Mouse (Mus musculus) liver, embryonic 11.5 days (tissue): ENCODE results near the gene Timm10. TPM values are rescaled to one million over a fixed set of nuclear protein-coding genes. Genes with fewer than 3 reads are reported as not detected.

Experiments used
- ATAC-seq: fragments of 200-750 bp; cut with Nextera tagmentation; replicated peaks from 2 replicates; pipeline ENCODE4 v1.8.0; 2017; ENCODE audit warnings: moderate number of reproducible peaks, mild to moderate bottlenecking, moderate TSS enrichment, moderate library complexity; ENCODE audit not compliant: low FRiP score
- DNase-seq: peaks from one replicate; pipeline ENCODE4 v3.0.0-alpha.2; 2017; ENCODE audit warnings: low spot score
- H3K27ac ChIP-seq: fragments of 300-500 bp; sonication (generic); 2 replicates; pipeline ENCODE4 v1.5.1; 2014; ENCODE audit warnings: mild to moderate bottlenecking, low read depth, low read length, control low read depth
- H3K27me3 ChIP-seq: fragments of 300-500 bp; sonication (generic); replicated peaks from 2 replicates; pipeline ENCODE4 v1.6.1; 2014; ENCODE audit warnings: low read length, mixed read lengths; ENCODE audit not compliant: control insufficient read depth, insufficient read depth
- H3K36me3 ChIP-seq: fragments of 300-500 bp; sonication (generic); 2 replicates; pipeline ENCODE4 v1.6.1; 2014; ENCODE audit warnings: mild to moderate bottlenecking, low read length, moderate library complexity, mixed read lengths; ENCODE audit not compliant: control insufficient read depth, insufficient read depth
- H3K4me1 ChIP-seq: fragments of 300-500 bp; sonication (generic); replicated peaks from 2 replicates; pipeline ENCODE4 v1.6.1; 2014; ENCODE audit warnings: low read length, mixed read lengths; ENCODE audit not compliant: control insufficient read depth, insufficient read depth
- H3K4me2 ChIP-seq: fragments of 300-500 bp; sonication (generic); 2 replicates; pipeline ENCODE4 v1.6.1; 2014; ENCODE audit warnings: mild to moderate bottlenecking, control low read depth, moderate library complexity
- H3K4me3 ChIP-seq: fragments of 300-500 bp; sonication (generic); 2 replicates; pipeline ENCODE4 v1.5.1; 2014; ENCODE audit warnings: low read depth, low read length, control low read depth
- H3K9ac ChIP-seq: fragments of 300-500 bp; sonication (generic); 2 replicates; pipeline ENCODE4 v1.6.1; 2014; ENCODE audit warnings: low read depth, low read length, control low read depth
- H3K9me3 ChIP-seq: fragments of 300-500 bp; sonication (generic); 2 replicates; pipeline ENCODE4 v1.6.1; 2016; ENCODE audit warnings: low read length, inconsistent platforms, mixed read lengths; ENCODE audit not compliant: control insufficient read depth
- WGBS: fragments of 180-500 bp; shearing (Covaris S2); extraction: QIAGEN DNeasy Blood & Tissue Kit; methylation state at CpG from one replicate; pipeline ENCODE4 v1.1.7; 2014; 5-methylcytosine and 5-hydroxymethylcytosine counted together
- polyA plus RNA-seq: library from polyadenylated mRNA; unstranded; fragments of >200 nt; fragmentation: Nextera tagmentation; extraction: Ambion mirVana; gene quantifications from 2 replicates; pipeline ENCODE4 v1.2.1, GENCODE M21; 2014

Gene Timm10
- polyA plus RNA-seq, 1 experiment from 2014 or later, result 84.3 TPM

DNA sequence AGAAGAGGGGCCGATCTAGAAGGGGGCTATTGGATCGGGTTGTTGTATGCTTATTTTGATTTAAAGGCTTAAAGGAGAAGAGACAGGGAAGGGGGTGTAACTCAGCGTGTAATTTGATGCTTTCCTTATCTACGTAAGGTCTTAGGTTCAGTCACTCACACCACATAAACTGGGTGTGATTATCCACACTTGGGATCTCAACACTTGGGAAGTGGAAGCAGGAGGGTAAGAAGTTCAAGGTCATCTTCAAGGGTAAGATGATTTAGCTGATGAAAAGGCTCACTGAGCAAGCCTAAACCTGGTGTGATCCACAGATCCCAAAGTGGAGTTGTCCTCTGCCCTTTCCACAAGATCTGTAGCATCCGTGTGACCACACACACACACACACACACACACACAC, 20.3 kb upstream of the Timm10 start:
- Histone ChIP-seq H3K9me3 (no peaks in the 10 kb centered on the region), H3K9ac (no peak overlapping the region), H3K27ac (no peak overlapping the region), H3K27me3 (no peaks in the 10 kb centered on the region), H3K36me3 (peaks cover 6% of the 10 kb centered on the region), H3K4me2 (no peak overlapping the region), H3K4me3 (no peak overlapping the region), H3K4me1 (peaks cover 10% of the 10 kb centered on the region)
- no peak for ATAC-seq
- no peak for DNase-seq
- WGBS, result 65% methylated on average over 5 of the region's 5 CpGs

DNA sequence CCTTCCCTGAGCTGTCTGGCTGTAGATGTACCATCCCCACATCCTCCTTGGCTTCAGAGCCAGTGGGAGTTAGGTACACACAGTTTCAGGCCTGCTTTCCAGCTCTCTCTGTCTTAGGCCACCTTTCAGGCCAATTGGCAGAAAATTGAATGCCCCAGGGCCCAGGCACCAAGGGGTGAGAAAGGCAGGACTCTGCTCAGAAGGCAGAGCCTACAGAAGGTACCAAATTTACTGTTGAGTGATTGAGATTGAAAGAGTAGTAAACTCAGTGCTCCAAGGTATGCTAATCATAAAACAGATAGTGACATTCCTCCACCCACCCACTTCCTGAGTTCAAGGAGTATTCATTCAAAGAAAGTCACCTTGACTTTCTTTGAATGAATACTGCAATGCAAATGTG, 17.5 kb upstream of the Timm10 start:
- Histone ChIP-seq H3K4me1 (peaks cover 22% of the 10 kb centered on the region), H3K27ac (no peak overlapping the region), H3K4me3 (no peak overlapping the region), H3K27me3 (no peaks in the 10 kb centered on the region), H3K9me3 (no peaks in the 10 kb centered on the region), H3K36me3 (peaks cover 6% of the 10 kb centered on the region), H3K4me2 (no peak overlapping the region), H3K9ac (no peak overlapping the region)
- ATAC-seq, result no peak
- no peak for DNase-seq

DNA sequence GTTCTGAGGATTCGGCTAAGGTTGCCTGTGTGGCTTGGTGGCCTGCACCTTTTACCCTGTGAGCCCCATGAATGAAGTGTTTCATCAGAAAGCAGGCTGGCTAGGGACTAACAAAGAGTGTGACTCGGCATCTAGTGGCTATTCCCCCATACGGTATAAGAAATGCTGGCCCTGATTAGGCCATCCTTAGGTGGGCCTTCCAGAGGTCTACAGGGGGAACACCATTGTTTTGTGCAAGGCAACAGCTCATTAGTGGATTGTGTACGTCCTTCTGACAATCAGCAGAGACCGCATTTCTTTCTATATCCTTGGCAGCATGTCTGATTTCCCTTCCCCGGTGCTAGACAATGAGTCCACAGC, 16.3 kb upstream of the Timm10 start:
- peaks cover 2% of the 10 kb centered on the region; the same call in 1 of the 2 replicates for H3K36me3 ChIP-seq
- DNase-seq, result no peak
- H3K9ac ChIP-seq, result no peak overlapping the region
- H3K27ac ChIP-seq, result no peak overlapping the region
- ATAC-seq, result no peak
- H3K4me1 ChIP-seq, result peaks cover 22% of the 10 kb centered on the region
- 78% methylated on average over 6 of the region's 6 CpGs for WGBS
- no peaks in the 10 kb centered on the region for H3K27me3 ChIP-seq
- H3K9me3 ChIP-seq, result no peaks in the 10 kb centered on the region
- H3K4me2 ChIP-seq, result peak overlapping the region; percentile 63
- no peak overlapping the region for H3K4me3 ChIP-seq

DNA sequence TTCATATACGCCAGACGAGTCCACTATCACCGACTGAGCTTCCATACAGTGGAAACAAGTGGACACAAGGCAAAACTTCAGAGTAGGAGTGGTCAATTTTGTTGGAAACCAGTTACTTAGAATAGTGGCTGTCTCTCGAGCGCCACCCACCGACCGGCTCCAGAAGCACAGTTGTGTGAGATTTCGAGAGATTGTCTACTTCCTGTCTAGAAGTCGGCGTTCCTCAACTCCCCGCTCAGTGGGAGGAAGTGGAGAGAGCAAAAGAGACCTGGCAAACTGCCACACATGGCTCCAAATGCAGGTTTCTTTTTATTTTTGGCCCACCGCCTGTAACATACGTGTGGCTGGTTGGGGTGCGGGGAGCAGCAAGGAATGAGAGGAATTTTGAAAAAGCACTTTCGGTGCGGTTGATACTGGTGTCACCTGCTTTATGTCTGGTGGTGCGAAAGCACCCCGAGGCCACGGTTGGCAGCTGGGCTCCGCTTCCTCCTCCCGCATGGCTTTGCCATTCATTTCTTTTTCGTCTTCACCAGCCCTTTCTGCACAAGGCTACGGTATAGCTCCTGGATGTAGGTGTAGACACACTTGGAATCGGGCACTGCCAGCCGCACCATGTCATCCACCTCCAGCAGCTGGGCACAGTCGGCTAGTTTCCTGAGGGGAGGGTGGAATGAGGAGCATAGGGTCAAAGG, 15.8 kb upstream of the Timm10 start:
- peak overlapping the region; percentile 67 for H3K27ac ChIP-seq
- no peaks in the 10 kb centered on the region for H3K9me3 ChIP-seq
- peak; percentile 83 for DNase-seq
- no peaks in the 10 kb centered on the region for H3K27me3 ChIP-seq
- H3K9ac ChIP-seq, result peak overlapping the region; percentile 30
- H3K36me3 ChIP-seq, result peaks cover 2% of the 10 kb centered on the region; the same call in 1 of the 2 replicates
- peak overlapping the region; percentile 63 for H3K4me2 ChIP-seq
- 30% methylated on average over 26 of the region's 26 CpGs for WGBS
- H3K4me3 ChIP-seq, result peak overlapping the region; percentile 25; the same call in 1 of the 2 replicates
- ATAC-seq, result peak; percentile 22
- H3K4me1 ChIP-seq, result peaks cover 22% of the 10 kb centered on the region

DNA sequence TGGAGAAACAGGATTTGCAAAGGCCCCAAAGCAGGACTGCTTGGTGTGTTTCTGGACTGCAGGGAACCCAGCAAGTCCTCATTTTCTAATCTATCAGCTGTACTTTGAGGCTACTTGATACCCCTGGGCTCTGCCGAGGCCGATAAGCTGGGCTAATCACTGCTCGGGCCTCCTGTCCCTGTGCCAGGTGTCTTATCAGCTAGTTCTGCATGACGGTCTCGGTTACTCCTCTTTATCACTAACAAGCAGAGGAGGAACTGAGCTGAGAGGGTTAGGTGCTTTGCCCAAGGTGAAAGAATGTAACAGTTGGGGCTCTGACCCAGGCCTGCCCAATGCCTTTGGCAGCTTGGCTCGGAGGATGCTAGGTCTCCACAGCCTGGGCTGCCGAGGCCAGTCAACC, 14.9 kb upstream of the Timm10 start:
- whole genome bisulfite sequencing, result 22% methylated on average over 7 of the region's 7 CpGs
- Histone ChIP-seq H3K36me3 (peaks cover 2% of the 10 kb centered on the region; the same call in 1 of the 2 replicates), H3K9me3 (no peaks in the 10 kb centered on the region), H3K27me3 (no peaks in the 10 kb centered on the region), H3K9ac (0 out of 2 replicates have a peak overlapping the region, but pooled peaks have one; percentile 36), H3K4me2 (peak overlapping the region; percentile 63), H3K27ac (peak overlapping the region; percentile 84), H3K4me1 (peaks cover 22% of the 10 kb centered on the region), H3K4me3 (0 out of 2 replicates have a peak overlapping the region, but pooled peaks have one; percentile 5)
- DNase-seq (peak; percentile 67), ATAC-seq (peak; percentile 96)

DNA sequence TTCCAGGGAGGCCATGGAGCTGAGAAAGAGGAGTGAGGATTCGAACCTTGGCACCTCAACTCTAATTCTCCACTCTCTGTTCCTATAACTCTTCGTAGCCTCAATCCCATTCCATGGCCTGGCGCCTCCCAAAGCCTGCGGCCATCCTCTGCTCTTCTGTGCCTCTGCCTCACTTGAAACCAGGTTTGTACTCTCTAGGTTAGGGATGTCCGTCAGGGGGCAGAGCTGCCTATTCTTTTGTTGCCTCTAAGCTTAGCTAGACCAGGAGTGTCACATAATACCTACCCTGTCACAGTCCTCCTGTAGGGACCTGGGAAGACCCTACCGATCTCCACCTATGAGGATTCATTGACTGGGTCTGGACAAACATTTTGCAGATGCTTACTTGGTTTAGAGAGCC, 14.1 kb upstream of the Timm10 start:
- Histone ChIP-seq H3K36me3 (peaks cover 2% of the 10 kb centered on the region; the same call in 1 of the 2 replicates), H3K27ac (peak overlapping the region; percentile 84), H3K4me1 (peaks cover 22% of the 10 kb centered on the region), H3K9ac (peak overlapping the region; percentile 36; the same call in 1 of the 2 replicates), H3K4me3 (no peak overlapping the region), H3K9me3 (no peaks in the 10 kb centered on the region), H3K27me3 (no peaks in the 10 kb centered on the region), H3K4me2 (peak overlapping the region; percentile 63)
- ATAC-seq (no peak), DNase-seq (no peak)
- WGBS, result 72% methylated on average over 6 of the region's 6 CpGs

DNA sequence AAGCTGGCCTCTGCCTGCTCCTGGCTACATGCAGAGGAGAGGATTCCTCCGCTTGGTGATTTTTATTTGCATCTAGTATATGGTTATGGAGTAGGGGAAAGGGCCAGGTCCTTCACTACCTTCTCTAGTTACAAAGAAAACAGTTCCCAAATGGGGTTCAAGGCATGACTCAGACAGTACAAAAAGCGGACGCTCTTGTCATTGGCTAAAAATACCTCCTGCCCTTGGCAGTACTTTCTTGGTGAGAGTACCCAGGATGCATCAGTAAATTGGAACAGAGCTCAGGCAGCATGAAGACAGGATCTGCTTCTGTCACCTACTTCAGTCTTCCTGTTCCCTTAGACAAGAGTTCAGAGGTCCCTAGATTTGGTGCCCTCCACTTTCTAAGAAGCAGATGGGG, 6.9 kb upstream of the Timm10 start:
- Histone ChIP-seq H3K27ac (no peak overlapping the region), H3K4me1 (no peaks in the 10 kb centered on the region), H3K27me3 (peaks cover 15% of the 10 kb centered on the region), H3K36me3 (no peaks in the 10 kb centered on the region), H3K9me3 (no peaks in the 10 kb centered on the region), H3K4me3 (no peak overlapping the region), H3K4me2 (no peak overlapping the region), H3K9ac (no peak overlapping the region)
- ATAC-seq (no peak), DNase-seq (no peak)
- 54% methylated on average over 3 of the region's 3 CpGs for WGBS

DNA sequence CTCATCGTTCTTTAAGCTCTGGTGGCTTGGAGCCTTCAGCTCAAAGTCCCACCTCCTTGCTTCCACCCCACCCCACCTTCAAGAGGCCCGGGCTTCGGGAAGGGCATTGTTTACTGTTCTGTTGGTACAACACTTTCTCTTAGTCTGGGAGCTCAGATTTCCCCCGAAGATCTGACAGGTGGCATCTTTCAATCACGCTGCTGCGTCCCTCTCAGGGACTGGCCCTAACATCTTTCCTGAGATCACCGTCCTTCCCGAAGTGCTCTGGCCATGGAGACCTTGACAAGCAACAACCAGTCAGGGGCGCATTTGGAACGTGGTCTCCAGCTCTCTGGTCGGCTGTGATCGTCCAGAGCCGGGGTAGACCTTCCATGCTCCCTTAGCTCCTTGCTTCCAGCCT, 4.2 kb upstream of the Timm10 start, which contains the start of gene Smtnl1:
Gene Smtnl1 (minus strand): TSS at position 101 of the 400 bp plus-strand sequence.
- WGBS, result 47% methylated on average over 13 of the region's 13 CpGs
- no peak within 1 kb of the TSS for H3K4me3 ChIP-seq
- no peak for ATAC-seq
- DNase-seq, result no peak
- H3K9me3 ChIP-seq, result no peaks in the 10 kb centered on the region
- H3K9ac ChIP-seq, result no peak within 1 kb of the TSS
- H3K27me3 ChIP-seq, result peaks cover 15% of the 10 kb centered on the region
- H3K4me1 ChIP-seq, result peaks cover 3% of the 10 kb centered on the region; the same call in 1 of the 2 replicates
- no peaks in the 10 kb centered on the region for H3K36me3 ChIP-seq
- H3K27ac ChIP-seq, result no peak within 1 kb of the TSS
- H3K4me2 ChIP-seq, result no peak within 1 kb of the TSS

DNA sequence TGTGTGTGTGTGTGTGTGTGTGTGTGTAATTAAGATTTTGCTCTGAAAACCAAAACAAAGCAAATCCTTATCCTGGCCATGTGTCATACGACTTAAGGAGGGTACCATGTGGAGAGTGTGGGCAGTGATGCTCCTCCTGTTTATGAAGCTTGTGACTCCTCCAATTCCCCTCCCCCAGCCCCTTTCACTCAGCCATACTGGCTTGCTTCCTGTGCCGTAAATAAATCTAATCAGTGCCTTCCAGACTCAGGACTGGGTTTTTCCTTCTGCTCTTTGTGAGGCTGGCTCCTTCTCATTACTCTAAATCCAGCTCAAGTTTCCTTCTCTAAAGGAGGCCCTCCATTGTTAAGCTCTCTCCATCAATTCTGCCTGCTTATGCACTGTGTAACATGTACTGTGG, 3.6 kb upstream of the Timm10 start:
- Histone ChIP-seq H3K4me1 (peaks cover 9% of the 10 kb centered on the region), H3K27me3 (peaks cover 15% of the 10 kb centered on the region), H3K4me3 (no peak overlapping the region), H3K4me2 (no peak overlapping the region), H3K9ac (no peak overlapping the region), H3K36me3 (no peaks in the 10 kb centered on the region), H3K27ac (no peak overlapping the region), H3K9me3 (no peaks in the 10 kb centered on the region)
- DNase-seq, result no peak
- 20% methylated on average over 2 of the region's 2 CpGs for WGBS
- ATAC-seq, result no peak
